ENCODE assay signal across 29 mouse cellular contexts in the genomic region with DNA sequence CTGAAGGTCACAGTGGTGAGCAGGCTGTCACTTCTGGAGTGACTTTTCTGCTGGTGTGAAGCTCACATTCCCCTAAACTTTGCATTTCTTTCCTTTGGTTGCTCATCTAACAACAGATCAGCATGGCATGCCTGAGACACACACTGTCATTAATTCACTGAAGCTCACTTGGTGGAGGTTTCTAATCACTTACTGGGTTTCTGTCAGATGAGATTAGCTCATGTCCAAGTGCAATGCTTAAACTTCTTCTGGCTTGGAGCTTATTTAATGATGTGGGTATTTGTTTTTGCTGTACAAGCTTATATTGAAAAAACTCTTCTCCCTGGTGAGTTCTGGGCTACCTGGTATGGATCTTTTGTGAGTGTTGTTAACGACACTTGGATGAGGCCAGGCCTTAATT.
"Had no signal": no experiment of that assay in that cellular context is flagged by ENCODE, and none has a peak within 500 bp of the region (broad histone marks: within the 10 kb centered on the region; RNA-seq: fewer than 3 reads in every experiment).

No protein-coding gene starts in this region.

- ATAC-seq: liver, embryonic 12.5 days; liver, postnatal 0 days; lung, postnatal 0 days; midbrain, embryonic 13.5 days; midbrain, embryonic 15.5 days; midbrain, embryonic 16.5 days had no signal

- DNase-seq: left cerebral cortex, postnatal 4 days; liver; liver, embryonic 13.5 days; liver, postnatal 0 days; lung, adult 18-20 months; lung, adult 2 months; lung, embryonic 14.5 days; lung, postnatal 10 days; lung, postnatal 36 days; lung, postnatal 4 days had no signal

- H3K27me3 ChIP-seq: limb, embryonic 12.5 days; limb, embryonic 13.5 days; limb, embryonic 15.5 days; liver, embryonic 12.5 days; liver, embryonic 13.5 days; liver, embryonic 15.5 days; lung, embryonic 15.5 days; megakaryocyte, embryonic 14.5 days; midbrain, embryonic 12.5 days; midbrain, embryonic 13.5 days; midbrain, embryonic 15.5 days had no signal

- H3K4me3 ChIP-seq: left cerebral cortex, adult 2 months; limb, embryonic 10.5 days; limb, embryonic 12.5 days; limb, embryonic 13.5 days; limb, embryonic 15.5 days; liver, embryonic 12.5 days; liver, embryonic 13.5 days; liver, embryonic 15.5 days; lung, embryonic 15.5 days; megakaryocyte, embryonic 14.5 days; midbrain, embryonic 10.5 days; midbrain, embryonic 12.5 days; midbrain, embryonic 13.5 days; midbrain, embryonic 15.5 days; myocyte had no signal

- H3K36me3 ChIP-seq: limb, embryonic 10.5 days; limb, embryonic 12.5 days; limb, embryonic 13.5 days; limb, embryonic 15.5 days; liver, embryonic 12.5 days; liver, embryonic 13.5 days; liver, embryonic 15.5 days; lung, embryonic 15.5 days; midbrain, embryonic 10.5 days; midbrain, embryonic 12.5 days; midbrain, embryonic 13.5 days; midbrain, embryonic 15.5 days had no signal

- H3K9me3 ChIP-seq: limb, embryonic 10.5 days; limb, embryonic 12.5 days; limb, embryonic 13.5 days; limb, embryonic 15.5 days; liver, embryonic 12.5 days; liver, embryonic 13.5 days; liver, embryonic 15.5 days; lung, embryonic 15.5 days; midbrain, embryonic 10.5 days; midbrain, embryonic 12.5 days; midbrain, embryonic 13.5 days; midbrain, embryonic 15.5 days had no signal

- H3K27ac ChIP-seq: left cerebral cortex, adult 2 months; limb, embryonic 10.5 days; limb, embryonic 12.5 days; limb, embryonic 13.5 days; limb, embryonic 15.5 days; liver, embryonic 12.5 days; liver, embryonic 13.5 days; liver, embryonic 14.5 days; liver, embryonic 15.5 days; lung, embryonic 15.5 days; macrophage; midbrain, embryonic 10.5 days; midbrain, embryonic 12.5 days; midbrain, embryonic 13.5 days; midbrain, embryonic 15.5 days had no signal

- H3K4me1 ChIP-seq: limb, embryonic 12.5 days; limb, embryonic 15.5 days; liver, embryonic 12.5 days; liver, embryonic 13.5 days; liver, embryonic 15.5 days; lung, embryonic 15.5 days; megakaryocyte, embryonic 14.5 days; midbrain, embryonic 12.5 days; midbrain, embryonic 15.5 days had no signal

- H3K4me2 ChIP-seq: limb, embryonic 12.5 days; limb, embryonic 13.5 days; limb, embryonic 15.5 days; liver, embryonic 11.5 days; liver, embryonic 12.5 days; liver, embryonic 13.5 days; liver, embryonic 15.5 days; lung, embryonic 14.5 days; lung, embryonic 15.5 days; midbrain, embryonic 12.5 days; midbrain, embryonic 13.5 days; midbrain, embryonic 15.5 days had no signal

- H3K9ac ChIP-seq: limb, embryonic 12.5 days; limb, embryonic 13.5 days; limb, embryonic 15.5 days; liver, embryonic 12.5 days; liver, embryonic 13.5 days; liver, embryonic 14.5 days; liver, embryonic 15.5 days; liver, postnatal 0 days; lung, embryonic 14.5 days; lung, embryonic 15.5 days; midbrain, embryonic 12.5 days; midbrain, embryonic 13.5 days; midbrain, embryonic 15.5 days had no signal
